Mouse (Mus musculus) liver, adult 2 months (tissue): ENCODE data around the gene Pnmt. TPM values are rescaled to one million over a fixed set of nuclear protein-coding genes. Genes with fewer than 3 reads are reported as not detected.

Experiments
- DNase-seq: peaks from one replicate; pipeline ENCODE4 v3.0.0-alpha.2; 2011; ENCODE audit warnings: low read depth, low spot score; ENCODE audit errors: extremely low read depth
- H3K27ac ChIP-seq: fragments of 200-500 bp; replicated peaks from 2 replicates; pipeline ENCODE4 v1.5.1; 2012; ENCODE audit warnings: low read depth, mild to moderate bottlenecking, control low read depth, inconsistent platforms, low read length; ENCODE audit not compliant: insufficient read depth
- H3K27me3 ChIP-seq: fragments of 200-500 bp; 2 replicates; pipeline ENCODE4 v1.6.1; 2012; ENCODE audit warnings: mild to moderate bottlenecking, moderate library complexity, low read length, inconsistent platforms; ENCODE audit not compliant: control insufficient read depth, insufficient read depth
- H3K36me3 ChIP-seq: fragments of 200-500 bp; 2 replicates; pipeline ENCODE4 v1.6.1; 2012; ENCODE audit warnings: low read length, inconsistent platforms; ENCODE audit not compliant: control insufficient read depth, insufficient read depth
- H3K4me1 ChIP-seq: fragments of 200-500 bp; 2 replicates; pipeline ENCODE4 v1.6.1; 2011; ENCODE audit warnings: low read length; ENCODE audit not compliant: control insufficient read depth, insufficient read depth
- H3K4me3 ChIP-seq: fragments of 200-500 bp; 2 replicates; pipeline ENCODE4 v1.5.1; 2011; ENCODE audit warnings: low read depth, mild to moderate bottlenecking, control low read depth, low read length, moderate library complexity; ENCODE audit not compliant: insufficient read depth
- H3K79me2 ChIP-seq: fragments of 200-500 bp; 2 replicates; pipeline ENCODE4 v1.6.1; 2012; ENCODE audit warnings: inconsistent platforms, mild to moderate bottlenecking, low read length, moderate library complexity; ENCODE audit not compliant: control insufficient read depth, insufficient read depth
- H3K9ac ChIP-seq: fragments of 200-500 bp; 2 replicates; pipeline ENCODE4 v1.6.1; 2012; ENCODE audit warnings: low read depth, mild to moderate bottlenecking, control low read depth, inconsistent platforms, low read length
- CTCF ChIP-seq: fragments of 200-500 bp; IDR thresholded peaks from 2 replicates; pipeline ENCODE4 v1.5.1; 2011; ENCODE audit warnings: low read depth, low read length, control low read depth
- POLR2A ChIP-seq: fragments of 200-500 bp; IDR thresholded peaks from 2 replicates; pipeline ENCODE4 v1.6.1; 2011; ENCODE audit warnings: low read length, control low read depth; ENCODE audit not compliant: insufficient read depth; ENCODE audit errors: extremely low read depth
- WGBS: fragments of 180-500 bp; shearing (Covaris S2); methylation state at CpG from one replicate; pipeline ENCODE4 v1.1.7; 2018; 5-methylcytosine and 5-hydroxymethylcytosine counted together
- polyA plus RNA-seq: library from polyadenylated mRNA; depleted of rRNA; stranded (reverse); fragments of >200 nt; gene quantifications from 2 replicates; pipeline ENCODE4 v1.2.3, GENCODE M21; 2012
- total RNA-seq: library from RNA; depleted of rRNA; stranded (reverse); fragments of >200 nt; gene quantifications from 2 replicates; pipeline ENCODE4 v1.2.3, GENCODE M21; 2014

Gene Pnmt
- total and polyA plus RNA-seq, 2 experiments, result not detected

DNA sequence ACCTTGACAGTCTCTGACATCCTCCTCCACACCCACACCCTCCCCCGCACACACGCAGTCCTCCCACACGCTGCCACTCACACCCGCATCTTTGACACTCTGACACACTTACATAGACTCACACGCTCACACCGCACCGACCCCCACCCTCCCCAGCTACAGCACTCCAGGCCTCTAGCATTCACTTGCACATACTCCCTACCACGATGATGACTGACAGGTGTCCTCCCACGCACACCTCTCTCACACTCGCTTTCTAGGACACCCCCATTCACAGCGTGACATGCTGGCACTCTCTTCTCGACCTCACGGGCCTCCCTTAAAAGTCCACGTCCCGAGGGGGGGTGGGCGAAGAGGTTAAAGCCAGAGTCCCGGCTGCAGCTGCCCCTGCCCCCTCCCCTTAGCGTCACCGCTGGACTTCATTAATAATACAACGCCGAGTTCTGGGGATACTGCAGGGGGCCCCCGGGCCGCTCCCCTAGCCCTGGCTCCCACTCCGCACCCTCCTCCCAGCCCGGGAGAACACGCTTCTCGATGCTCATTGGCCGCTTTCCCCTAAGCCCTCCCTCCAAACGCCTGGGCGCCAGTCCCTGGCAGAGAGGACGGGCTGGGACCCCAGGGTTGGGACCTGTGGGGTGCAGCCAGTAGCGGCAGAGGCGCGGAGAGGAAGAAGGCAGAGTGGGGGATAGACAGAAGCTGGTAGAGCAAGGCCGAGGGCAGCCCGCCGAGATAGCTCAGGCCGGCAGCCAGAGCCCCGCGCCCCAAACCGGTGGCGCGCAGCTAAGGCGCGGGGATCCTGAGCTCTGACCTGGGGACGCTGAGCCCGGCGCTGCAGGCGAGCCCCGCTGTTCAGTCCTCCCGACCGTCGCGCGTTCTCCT lies 37.9 kb upstream of the Pnmt start, which contains the start of gene Ppp1r1b:
TSS of gene Ppp1r1b (plus strand) at position 322 of the 879 bp plus-strand sequence.
- TF ChIP-seq CTCF, result no peak
- TF ChIP-seq POLR2A, result no peak
- H3K36me3 ChIP-seq, result no peaks in the 10 kb centered on the region
- no peaks in the 10 kb centered on the region; the same call in 1 of the 2 replicates for H3K4me1 ChIP-seq
- H3K9ac ChIP-seq, result peak within 1 kb of the TSS; percentile 43
- H3K27ac ChIP-seq, result no peak within 1 kb of the TSS
- H3K4me3 ChIP-seq, result peak within 1 kb of the TSS; percentile 33; the same call in 1 of the 2 replicates
- peaks cover 23% of the 10 kb centered on the region for H3K27me3 ChIP-seq
- no peak for DNase-seq
- H3K79me2 ChIP-seq, result no peaks in the 10 kb centered on the region
- 3% methylated on average over 55 of the region's 55 CpGs for WGBS

- no peak for DNase-seq
- Histone ChIP-seq H3K4me3 (no peak overlapping the region), H3K79me2 (no peaks in the 10 kb centered on the region), H3K36me3 (no peaks in the 10 kb centered on the region), H3K4me1 (no peaks in the 10 kb centered on the region; the same call in 1 of the 2 replicates), H3K27me3 (peaks cover 23% of the 10 kb centered on the region), H3K9ac (no peak overlapping the region), H3K27ac (no peak overlapping the region)
- TF ChIP-seq CTCF, result no peak
- TF ChIP-seq POLR2A, result no peak
- 45% methylated on average over 9 of the region's 9 CpGs for WGBS
Measured at GRCm38 (mm10) chr11:98349308-98349707, 36.9 kb upstream of the Pnmt start.

- Histone ChIP-seq H3K4me3 (no peak overlapping the region), H3K27me3 (peaks cover 16% of the 10 kb centered on the region), H3K27ac (no peak overlapping the region), H3K9ac (no peak overlapping the region), H3K36me3 (no peaks in the 10 kb centered on the region), H3K79me2 (no peaks in the 10 kb centered on the region), H3K4me1 (peaks cover 14% of the 10 kb centered on the region)
- TF ChIP-seq CTCF (no peak), POLR2A (no peak)
- 77% methylated on average over 18 of the region's 18 CpGs for WGBS
- DNase-seq, result no peak
Measured at GRCm38 (mm10) chr11:98352272-98352990, 33.8 kb upstream of the Pnmt start.

- no peak overlapping the region for H3K4me3 ChIP-seq
- peaks cover 4% of the 10 kb centered on the region for H3K27me3 ChIP-seq
- DNase-seq, result no peak
- no peaks in the 10 kb centered on the region for H3K36me3 ChIP-seq
- no peak for TF ChIP-seq CTCF
- TF ChIP-seq POLR2A, result no peak
- H3K9ac ChIP-seq, result no peak overlapping the region
- H3K79me2 ChIP-seq, result peaks cover 5% of the 10 kb centered on the region; the same call in 1 of the 2 replicates
- peaks cover 18% of the 10 kb centered on the region for H3K4me1 ChIP-seq
- H3K27ac ChIP-seq, result no peak overlapping the region
- WGBS, result 59% methylated on average over 8 of the region's 8 CpGs
Measured at GRCm38 (mm10) chr11:98353651-98354211, 32.5 kb upstream of the Pnmt start.

GRCm38 (mm10) chr11:98354445-98354844 lies 31.8 kb upstream of the Pnmt start:
- DNase-seq, result no peak
- no peaks in the 10 kb centered on the region for H3K27me3 ChIP-seq
- peaks cover 12% of the 10 kb centered on the region; the same call in 1 of the 2 replicates for H3K79me2 ChIP-seq
- no peak for TF ChIP-seq CTCF
- TF ChIP-seq POLR2A, result no peak
- H3K9ac ChIP-seq, result no peak overlapping the region
- 87% methylated on average over 14 of the region's 14 CpGs for WGBS
- peaks cover 23% of the 10 kb centered on the region for H3K4me1 ChIP-seq
- H3K36me3 ChIP-seq, result no peaks in the 10 kb centered on the region
- H3K4me3 ChIP-seq, result no peak overlapping the region
- H3K27ac ChIP-seq, result no peak overlapping the region
